Mouse (Mus musculus): ENCODE data around the gene Vmn1r78. TPM values are rescaled to one million over a fixed set of nuclear protein-coding genes. Genes with fewer than 3 reads are reported as not detected.
"Not testable (repeated sequence)": the region's sequence is repeated elsewhere in the genome, so short reads cannot be mapped to it uniquely, and the experiment has no call there.

Vmn1r78 gene
- not detected in 2 replicates for total RNA-seq (2014; fragmentation: Nextera tagmentation)
- 0.05 and 0.06 TPM in 2 replicates for total RNA-seq (2017)
- not detected in 2 replicates for polyA plus RNA-seq (2012)

DNA sequence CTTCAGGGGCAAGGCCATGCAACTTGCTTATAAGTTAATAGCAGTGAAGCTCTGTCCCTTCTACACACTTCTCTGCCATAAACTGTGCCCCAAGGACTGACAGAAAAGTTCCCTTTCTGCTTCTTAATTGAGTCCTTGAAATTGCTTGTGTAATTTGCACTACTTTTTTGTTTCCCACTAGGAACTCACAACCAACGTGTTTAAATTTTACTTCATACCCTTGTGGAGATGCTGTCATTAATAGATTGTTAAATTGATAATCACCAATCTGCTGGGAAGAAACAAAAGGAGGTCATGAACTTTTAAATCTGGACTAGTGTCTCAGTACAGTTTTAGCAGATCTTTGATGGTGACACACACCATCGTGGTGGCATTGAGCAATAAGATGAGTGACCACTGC is at the start of gene Vmn1r78:
Gene Vmn1r78 (plus strand): TSS at position 301 of the 400 bp plus-strand sequence.
- TF ChIP-seq TAL1 (conservative IDR thresholded peaks at IDR 0.05; ENCODE audit: low read depth, low read length) (no peak), CTCF (IDR thresholded peaks at IDR 0.05; ENCODE audit: low read depth, low read length) (no peak), GATA2 (IDR thresholded peaks at IDR 0.05; ENCODE audit: borderline replicate concordance, low read depth, low read length) (no peak), GATA1 (IDR thresholded peaks at IDR 0.05; ENCODE audit: borderline replicate concordance, low read length) (no peak), POLR2AphosphoS5 (IDR thresholded peaks at IDR 0.05; ENCODE audit: insufficient replicate concordance, low read depth, low read length) (no peak)
- ATAC-seq (ENCODE audit: extremely low read depth, insufficient number of reproducible peaks, low FRiP score, poor library complexity, severe bottlenecking) (no peak), DNase-seq (ENCODE audit: low spot score) (no peak)
- H3K9me3 ChIP-seq (replicated peaks) = no peaks in the 10 kb centered on the region
- H3K27me3 ChIP-seq (ENCODE audit: insufficient read depth, low read length) = no peaks in the 10 kb centered on the region
- no peaks in the 10 kb centered on the region for H3K4me1 ChIP-seq (ENCODE audit: insufficient read depth, low read depth, low read length)
- no peaks in the 10 kb centered on the region for H3K36me3 ChIP-seq (replicated peaks)
- H3K4me3 ChIP-seq (ENCODE audit: low read depth, low read length) = no peak within 1 kb of the TSS

DNA sequence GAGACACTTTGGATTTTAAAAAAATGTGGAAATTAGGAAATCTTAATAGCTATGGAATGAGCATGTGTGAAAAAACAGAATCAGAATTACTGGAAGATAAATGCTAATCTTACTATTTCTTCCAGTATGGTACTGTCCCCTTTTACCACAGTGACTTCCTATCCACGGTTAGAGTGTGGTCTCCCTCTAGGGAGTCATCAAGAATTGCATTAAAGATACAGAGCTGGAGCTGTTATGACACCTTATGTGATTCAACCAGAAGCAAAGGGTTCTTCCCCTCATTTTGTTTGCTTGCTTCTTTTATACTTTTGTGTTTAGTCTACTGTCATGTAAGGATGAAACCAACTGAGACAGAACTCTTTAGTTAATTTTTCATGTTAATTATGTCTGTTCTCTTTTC is 6.4 kb downstream of the Vmn1r78 start:
- H3K36me3 ChIP-seq (replicated peaks); DNase-seq (ENCODE audit: low spot score): not testable (repeated sequence)
- ATAC-seq (ENCODE audit: extremely low read depth, insufficient number of reproducible peaks, low FRiP score, poor library complexity, severe bottlenecking) = peak; percentile 88

DNA sequence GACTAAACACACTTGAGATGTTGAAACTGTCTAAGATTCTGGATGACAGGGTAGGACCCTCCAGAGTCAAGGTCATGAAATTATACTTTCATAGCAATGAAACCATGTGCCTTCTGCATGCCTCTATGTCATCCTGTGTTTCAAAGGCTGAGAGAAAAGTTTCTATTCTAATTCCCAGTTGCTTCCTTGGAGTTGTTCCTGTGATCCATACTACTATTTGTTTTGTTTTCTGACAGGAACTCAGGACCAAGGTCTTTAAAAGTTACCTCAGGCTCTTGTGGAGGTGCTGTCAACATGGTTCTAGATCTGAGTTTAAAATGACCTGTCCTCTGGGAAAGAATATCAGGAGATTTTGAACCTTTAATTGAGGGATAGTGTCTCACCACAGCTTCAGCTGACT is 20.9 kb downstream of the Vmn1r78 start, which contains the start of gene Vmn1r79:
Gene Vmn1r79 (plus strand): TSS at position 301 of the 400 bp plus-strand sequence.
- H3K36me3 ChIP-seq (replicated peaks); H3K27me3 ChIP-seq (ENCODE audit: insufficient read depth, low read length); DNase-seq (ENCODE audit: low spot score); H3K9me3 ChIP-seq (replicated peaks); H3K4me3 ChIP-seq (ENCODE audit: low read depth, low read length); ATAC-seq (ENCODE audit: extremely low read depth, insufficient number of reproducible peaks, low FRiP score, poor library complexity, severe bottlenecking); H3K4me1 ChIP-seq (ENCODE audit: insufficient read depth, low read depth, low read length): not testable (repeated sequence)

More for the DNA sequence above, 6.4 kb downstream of the Vmn1r78 start:
- H3K27me3 ChIP-seq (ENCODE audit: insufficient read depth, low read length); H3K9me3 ChIP-seq (replicated peaks); H3K4me1 ChIP-seq (ENCODE audit: insufficient read depth, low read depth, low read length); H3K4me3 ChIP-seq (ENCODE audit: low read depth, low read length): not testable (repeated sequence)

DNA sequence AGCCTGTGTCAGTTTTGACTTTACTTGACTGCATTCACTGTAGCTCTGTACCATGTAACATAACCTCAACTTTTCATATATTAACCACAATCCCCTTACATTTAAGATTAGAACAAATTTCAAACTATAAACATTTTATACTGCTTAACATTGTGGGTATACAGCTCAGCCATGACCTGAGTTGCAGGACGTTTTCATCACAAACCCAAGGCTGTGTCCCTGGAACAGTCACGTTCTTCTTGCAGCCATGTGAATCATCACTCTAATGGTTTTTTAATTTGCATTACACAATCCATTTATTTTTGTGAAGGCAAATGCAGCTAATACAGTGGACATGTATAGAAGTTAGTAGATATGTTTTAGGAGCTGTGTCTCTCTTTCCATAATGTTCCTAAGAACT is 22.9 kb downstream of the Vmn1r78 start:
- H3K27me3 ChIP-seq (ENCODE audit: insufficient read depth, low read length); DNase-seq (ENCODE audit: low spot score); H3K36me3 ChIP-seq (replicated peaks); H3K4me3 ChIP-seq (ENCODE audit: low read depth, low read length); ATAC-seq (ENCODE audit: extremely low read depth, insufficient number of reproducible peaks, low FRiP score, poor library complexity, severe bottlenecking); H3K9me3 ChIP-seq (replicated peaks); H3K4me1 ChIP-seq (ENCODE audit: insufficient read depth, low read depth, low read length): not testable (repeated sequence)

DNA sequence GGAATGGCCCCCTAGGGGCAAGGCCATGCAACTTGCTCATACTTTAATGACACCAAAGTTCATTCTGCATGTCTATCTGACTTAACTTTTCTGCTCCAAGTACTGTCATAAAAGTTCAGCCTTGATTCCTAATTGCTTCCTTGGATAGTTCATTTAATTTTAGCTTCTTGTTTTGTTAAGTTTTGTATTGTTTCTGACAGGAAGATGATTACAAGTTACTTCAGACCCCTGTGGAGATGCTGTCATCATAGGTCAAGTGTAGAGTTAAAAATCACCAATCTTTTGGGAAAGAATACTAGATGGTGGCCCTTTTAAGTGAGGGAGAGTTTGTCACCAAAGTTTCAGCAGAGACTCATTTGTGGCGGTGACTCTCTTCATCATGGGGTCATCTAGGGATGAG is 38.9 kb downstream of the Vmn1r78 start, which contains the start of gene Vmn1r80:
Gene Vmn1r80 (plus strand): TSS at position 301 of the 400 bp plus-strand sequence.
- DNase-seq (ENCODE audit: low spot score) (no peak), ATAC-seq (ENCODE audit: extremely low read depth, insufficient number of reproducible peaks, low FRiP score, poor library complexity, severe bottlenecking) (no peak)
- no peaks in the 10 kb centered on the region for H3K9me3 ChIP-seq (replicated peaks)
- no peak within 1 kb of the TSS for H3K4me3 ChIP-seq (ENCODE audit: low read depth, low read length)
- H3K4me1 ChIP-seq (ENCODE audit: insufficient read depth, low read depth, low read length) = no peaks in the 10 kb centered on the region
- no peaks in the 10 kb centered on the region for H3K27me3 ChIP-seq (ENCODE audit: insufficient read depth, low read length)
- no peaks in the 10 kb centered on the region for H3K36me3 ChIP-seq (replicated peaks)
- no peak for TF ChIP-seq CTCF (IDR thresholded peaks at IDR 0.05; ENCODE audit: low read depth, low read length)
- TF ChIP-seq GATA2 (IDR thresholded peaks at IDR 0.05; ENCODE audit: borderline replicate concordance, low read depth, low read length) = no peak
- no peak for TF ChIP-seq GATA1 (IDR thresholded peaks at IDR 0.05; ENCODE audit: borderline replicate concordance, low read length)
- no peak for TF ChIP-seq POLR2AphosphoS5 (IDR thresholded peaks at IDR 0.05; ENCODE audit: insufficient replicate concordance, low read depth, low read length)
- no peak for TF ChIP-seq TAL1 (conservative IDR thresholded peaks at IDR 0.05; ENCODE audit: low read depth, low read length)

DNA sequence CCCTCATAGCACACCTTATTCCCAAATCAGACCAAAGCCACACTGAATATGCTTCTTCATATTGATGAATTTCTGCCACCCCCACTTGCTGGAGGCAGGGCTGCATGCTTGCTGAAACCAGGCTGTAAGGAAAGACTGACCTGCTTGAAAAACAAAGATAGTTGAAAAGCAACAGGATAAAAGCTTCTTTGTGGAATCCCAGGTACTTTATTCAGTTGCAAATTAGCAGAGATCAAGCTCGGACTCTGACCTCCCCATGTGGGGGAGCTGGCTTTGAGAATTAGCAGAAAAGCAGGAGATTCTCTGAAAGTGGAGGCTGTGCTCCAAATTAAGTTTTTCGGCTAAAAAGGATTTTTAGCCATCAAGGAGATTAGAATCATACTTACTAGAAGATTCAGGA is 54.1 kb downstream of the Vmn1r78 start:
- Histone ChIP-seq H3K4me3 (ENCODE audit: low read depth, low read length) (no peak overlapping the region), H3K9me3 (replicated peaks) (no peaks in the 10 kb centered on the region), H3K27me3 (ENCODE audit: insufficient read depth, low read length) (no peaks in the 10 kb centered on the region), H3K36me3 (replicated peaks) (no peaks in the 10 kb centered on the region), H3K4me1 (ENCODE audit: insufficient read depth, low read depth, low read length) (no peaks in the 10 kb centered on the region)
- ATAC-seq (ENCODE audit: extremely low read depth, insufficient number of reproducible peaks, low FRiP score, poor library complexity, severe bottlenecking) (no peak), DNase-seq (ENCODE audit: low spot score) (no peak)
- TF ChIP-seq GATA2 (IDR thresholded peaks at IDR 0.05; ENCODE audit: borderline replicate concordance, low read depth, low read length) = no peak
- no peak for TF ChIP-seq GATA1 (IDR thresholded peaks at IDR 0.05; ENCODE audit: borderline replicate concordance, low read length)
- no peak for TF ChIP-seq TAL1 (conservative IDR thresholded peaks at IDR 0.05; ENCODE audit: low read depth, low read length)
- no peak for TF ChIP-seq POLR2AphosphoS5 (IDR thresholded peaks at IDR 0.05; ENCODE audit: insufficient replicate concordance, low read depth, low read length)
- no peak for TF ChIP-seq CTCF (IDR thresholded peaks at IDR 0.05; ENCODE audit: low read depth, low read length)

Other genes starting within 250 kb of the Vmn1r78 start
- gene Vmn1r76, start 212.0 kb upstream of the Vmn1r78 start, total RNA-seq (2014; fragmentation: Nextera tagmentation) = not detected in 2 replicates
- under 0.01 and 0.11 TPM in 2 replicates for gene Vmn1r76, start 212.0 kb upstream of the Vmn1r78 start, total RNA-seq (2017)
- gene Vmn1r76, start 212.0 kb upstream of the Vmn1r78 start, polyA plus RNA-seq (2012) = not detected in 2 replicates
- not detected in 2 replicates for gene Vmn1r77, start 113.5 kb upstream of the Vmn1r78 start, total RNA-seq (2014; fragmentation: Nextera tagmentation)
- 0.06 and 0.11 TPM in 2 replicates for gene Vmn1r77, start 113.5 kb upstream of the Vmn1r78 start, total RNA-seq (2017)
- not detected in 2 replicates for gene Vmn1r77, start 113.5 kb upstream of the Vmn1r78 start, polyA plus RNA-seq (2012)
- gene Vmn1r79, start 21.0 kb downstream of the Vmn1r78 start, total RNA-seq (2014; fragmentation: Nextera tagmentation) = 0.24 TPM in 1 of 2 replicates, not detected in the other
- gene Vmn1r79, start 21.0 kb downstream of the Vmn1r78 start, total RNA-seq (2017) = 0.12 and 0.38 TPM in 2 replicates
- not detected in 2 replicates for gene Vmn1r79, start 21.0 kb downstream of the Vmn1r78 start, polyA plus RNA-seq (2012)
- not detected in 2 replicates for gene Vmn1r80, start 39.0 kb downstream of the Vmn1r78 start, total RNA-seq (2014; fragmentation: Nextera tagmentation)
- under 0.01 and 0.11 TPM in 2 replicates for gene Vmn1r80, start 39.0 kb downstream of the Vmn1r78 start, total RNA-seq (2017)
- not detected in 2 replicates for gene Vmn1r80, start 39.0 kb downstream of the Vmn1r78 start, polyA plus RNA-seq (2012)
- not detected in 2 replicates for gene Vmn1r81, start 118.0 kb downstream of the Vmn1r78 start, total RNA-seq (2014; fragmentation: Nextera tagmentation)
- 0.06 and 0.16 TPM in 2 replicates for gene Vmn1r81, start 118.0 kb downstream of the Vmn1r78 start, total RNA-seq (2017)
- under 0.01 TPM in 1 of 2 replicates, not detected in the other for gene Vmn1r81, start 118.0 kb downstream of the Vmn1r78 start, polyA plus RNA-seq (2012)
- gene Vmn1r82, start 150.2 kb downstream of the Vmn1r78 start, total RNA-seq (2014; fragmentation: Nextera tagmentation) = not detected in 2 replicates
- gene Vmn1r82, start 150.2 kb downstream of the Vmn1r78 start, total RNA-seq (2017) = 0.06 and 0.11 TPM in 2 replicates
- not detected in 2 replicates for gene Vmn1r82, start 150.2 kb downstream of the Vmn1r78 start, polyA plus RNA-seq (2012)
- gene Vmn1r83, start 179.2 kb downstream of the Vmn1r78 start, total RNA-seq (2014; fragmentation: Nextera tagmentation) = not detected in 2 replicates
- 0.22 TPM in 1 of 2 replicates, not detected in the other for gene Vmn1r83, start 179.2 kb downstream of the Vmn1r78 start, total RNA-seq (2017)
- not detected in 2 replicates for gene Vmn1r83, start 179.2 kb downstream of the Vmn1r78 start, polyA plus RNA-seq (2012)
- gene Vmn1r84, start 219.0 kb downstream of the Vmn1r78 start, total RNA-seq (2014; fragmentation: Nextera tagmentation) = not detected in 2 replicates
- gene Vmn1r84, start 219.0 kb downstream of the Vmn1r78 start, total RNA-seq (2017) = 0.16 TPM in 1 of 2 replicates, not detected in the other
- gene Vmn1r84, start 219.0 kb downstream of the Vmn1r78 start, polyA plus RNA-seq (2012) = not detected in 2 replicates